Mouse (Mus musculus): ENCODE data around the gene Mecom. TPM values are rescaled to one million over a fixed set of nuclear protein-coding genes. Genes with fewer than 3 reads are reported as not detected.

Mecom gene
- polyA plus RNA-seq, 1 experiment from 2014 or later = 10.2 TPM

- Histone ChIP-seq H3K4me1 (ENCODE audit: control insufficient read depth, insufficient read depth, low read length) (no peaks in the 10 kb centered on the region), H3K9ac (ENCODE audit: low read depth, low read length) (no peak overlapping the region), H3K27ac (ENCODE audit: low read length) (no peak overlapping the region), H3K36me3 (ENCODE audit: control insufficient read depth, insufficient read depth, low read length) (no peaks in the 10 kb centered on the region), H3K4me3 (ENCODE audit: low read length) (no peak overlapping the region), H3K27me3 (replicated peaks; ENCODE audit: control insufficient read depth, insufficient read depth, low read length) (no peaks in the 10 kb centered on the region), H3K4me2 (ENCODE audit: low read depth, low read length) (no peak overlapping the region), H3K9me3 (ENCODE audit: control insufficient read depth, low read length) (no peaks in the 10 kb centered on the region)
- 55% methylated on average over 1 of the region's 1 CpGs for whole genome bisulfite sequencing
- ATAC-seq = no peak
Measured at GRCm38 (mm10) chr3:30093005-30093404, 454.8 kb downstream of the Mecom start.

GRCm38 (mm10) chr3:30092481-30092880 lies 455.3 kb downstream of the Mecom start:
- Histone ChIP-seq H3K27ac (ENCODE audit: low read length) (no peak overlapping the region), H3K4me2 (ENCODE audit: low read depth, low read length) (no peak overlapping the region), H3K9ac (ENCODE audit: low read depth, low read length) (no peak overlapping the region)

GRCm38 (mm10) chr3:30091860-30092259 lies 455.9 kb downstream of the Mecom start:
- Histone ChIP-seq H3K4me2 (ENCODE audit: low read depth, low read length) (no peak overlapping the region), H3K27me3 (replicated peaks; ENCODE audit: control insufficient read depth, insufficient read depth, low read length) (no peaks in the 10 kb centered on the region), H3K4me3 (ENCODE audit: low read length) (no peak overlapping the region), H3K27ac (ENCODE audit: low read length) (no peak overlapping the region), H3K9me3 (ENCODE audit: control insufficient read depth, low read length) (no peaks in the 10 kb centered on the region), H3K4me1 (ENCODE audit: control insufficient read depth, insufficient read depth, low read length) (no peaks in the 10 kb centered on the region), H3K36me3 (ENCODE audit: control insufficient read depth, insufficient read depth, low read length) (no peaks in the 10 kb centered on the region), H3K9ac (ENCODE audit: low read depth, low read length) (no peak overlapping the region)
- no peak for ATAC-seq
- WGBS = 80% methylated on average over 3 of the region's 3 CpGs

More at GRCm38 (mm10) chr3:30092481-30092880, 455.3 kb downstream of the Mecom start:
- H3K27me3 ChIP-seq (replicated peaks; ENCODE audit: control insufficient read depth, insufficient read depth, low read length) = no peaks in the 10 kb centered on the region
- H3K36me3 ChIP-seq (ENCODE audit: control insufficient read depth, insufficient read depth, low read length) = no peaks in the 10 kb centered on the region
- no peaks in the 10 kb centered on the region for H3K9me3 ChIP-seq (ENCODE audit: control insufficient read depth, low read length)
- no peak for ATAC-seq
- WGBS = 57% methylated on average over 7 of the region's 7 CpGs
- H3K4me3 ChIP-seq (ENCODE audit: low read length) = no peak overlapping the region
- H3K4me1 ChIP-seq (ENCODE audit: control insufficient read depth, insufficient read depth, low read length) = no peaks in the 10 kb centered on the region

GRCm38 (mm10) chr3:30091401-30091800 lies 456.4 kb downstream of the Mecom start:
- 83% methylated on average over 1 of the region's 1 CpGs for WGBS
- Histone ChIP-seq H3K4me3 (ENCODE audit: low read length) (no peak overlapping the region), H3K9ac (ENCODE audit: low read depth, low read length) (no peak overlapping the region), H3K4me1 (ENCODE audit: control insufficient read depth, insufficient read depth, low read length) (no peaks in the 10 kb centered on the region), H3K4me2 (ENCODE audit: low read depth, low read length) (no peak overlapping the region), H3K27me3 (replicated peaks; ENCODE audit: control insufficient read depth, insufficient read depth, low read length) (no peaks in the 10 kb centered on the region), H3K36me3 (ENCODE audit: control insufficient read depth, insufficient read depth, low read length) (no peaks in the 10 kb centered on the region), H3K27ac (ENCODE audit: low read length) (no peak overlapping the region), H3K9me3 (ENCODE audit: control insufficient read depth, low read length) (no peaks in the 10 kb centered on the region)
- no peak for ATAC-seq

GRCm38 (mm10) chr3:30086139-30086538 lies 461.7 kb downstream of the Mecom start:
- H3K4me3 ChIP-seq (ENCODE audit: low read length) = no peak overlapping the region
- H3K27me3 ChIP-seq (replicated peaks; ENCODE audit: control insufficient read depth, insufficient read depth, low read length) = no peaks in the 10 kb centered on the region
- no peak overlapping the region for H3K4me2 ChIP-seq (ENCODE audit: low read depth, low read length)
- no peak overlapping the region for H3K27ac ChIP-seq (ENCODE audit: low read length)
- H3K9ac ChIP-seq (ENCODE audit: low read depth, low read length) = no peak overlapping the region
- no peak for ATAC-seq
- WGBS = 78% methylated on average over 6 of the region's 6 CpGs
- H3K4me1 ChIP-seq (ENCODE audit: control insufficient read depth, insufficient read depth, low read length) = no peaks in the 10 kb centered on the region
- no peaks in the 10 kb centered on the region for H3K9me3 ChIP-seq (ENCODE audit: control insufficient read depth, low read length)
- H3K36me3 ChIP-seq (ENCODE audit: control insufficient read depth, insufficient read depth, low read length) = no peaks in the 10 kb centered on the region

GRCm38 (mm10) chr3:30083842-30084241 lies 464.0 kb downstream of the Mecom start:
- 78% methylated on average over 1 of the region's 1 CpGs for WGBS

GRCm38 (mm10) chr3:30083268-30083667 lies 464.5 kb downstream of the Mecom start:
- H3K4me3 ChIP-seq (ENCODE audit: low read length) = no peak overlapping the region
- H3K9me3 ChIP-seq (ENCODE audit: control insufficient read depth, low read length) = no peaks in the 10 kb centered on the region
- H3K36me3 ChIP-seq (ENCODE audit: control insufficient read depth, insufficient read depth, low read length) = no peaks in the 10 kb centered on the region
- H3K27me3 ChIP-seq (replicated peaks; ENCODE audit: control insufficient read depth, insufficient read depth, low read length) = no peaks in the 10 kb centered on the region
- no peak overlapping the region for H3K27ac ChIP-seq (ENCODE audit: low read length)
- 78% methylated on average over 9 of the region's 9 CpGs for WGBS
- no peak overlapping the region for H3K4me2 ChIP-seq (ENCODE audit: low read depth, low read length)
- H3K9ac ChIP-seq (ENCODE audit: low read depth, low read length) = no peak overlapping the region
- ATAC-seq = no peak
- no peaks in the 10 kb centered on the region for H3K4me1 ChIP-seq (ENCODE audit: control insufficient read depth, insufficient read depth, low read length)

More at GRCm38 (mm10) chr3:30083842-30084241, 464.0 kb downstream of the Mecom start:
- ATAC-seq = no peak
- no peaks in the 10 kb centered on the region for H3K9me3 ChIP-seq (ENCODE audit: control insufficient read depth, low read length)
- no peak overlapping the region for H3K9ac ChIP-seq (ENCODE audit: low read depth, low read length)
- no peak overlapping the region for H3K4me3 ChIP-seq (ENCODE audit: low read length)
- no peak overlapping the region for H3K4me2 ChIP-seq (ENCODE audit: low read depth, low read length)
- no peaks in the 10 kb centered on the region for H3K4me1 ChIP-seq (ENCODE audit: control insufficient read depth, insufficient read depth, low read length)
- no peak overlapping the region for H3K27ac ChIP-seq (ENCODE audit: low read length)
- H3K27me3 ChIP-seq (replicated peaks; ENCODE audit: control insufficient read depth, insufficient read depth, low read length) = no peaks in the 10 kb centered on the region
- H3K36me3 ChIP-seq (ENCODE audit: control insufficient read depth, insufficient read depth, low read length) = no peaks in the 10 kb centered on the region

- no peak overlapping the region for H3K4me2 ChIP-seq (ENCODE audit: low read depth, low read length)
- no peak for ATAC-seq
- no peaks in the 10 kb centered on the region for H3K4me1 ChIP-seq (ENCODE audit: control insufficient read depth, insufficient read depth, low read length)
- no peaks in the 10 kb centered on the region for H3K36me3 ChIP-seq (ENCODE audit: control insufficient read depth, insufficient read depth, low read length)
- H3K4me3 ChIP-seq (ENCODE audit: low read length) = no peak overlapping the region
- H3K27me3 ChIP-seq (replicated peaks; ENCODE audit: control insufficient read depth, insufficient read depth, low read length) = no peaks in the 10 kb centered on the region
- H3K27ac ChIP-seq (ENCODE audit: low read length) = no peak overlapping the region
- H3K9me3 ChIP-seq (ENCODE audit: control insufficient read depth, low read length) = no peaks in the 10 kb centered on the region
- WGBS = 79% methylated on average over 7 of the region's 7 CpGs
- H3K9ac ChIP-seq (ENCODE audit: low read depth, low read length) = no peak overlapping the region
Measured at GRCm38 (mm10) chr3:30080827-30081226, 467.0 kb downstream of the Mecom start.

- Histone ChIP-seq H3K9ac (ENCODE audit: low read depth, low read length) (no peak overlapping the region), H3K36me3 (ENCODE audit: control insufficient read depth, insufficient read depth, low read length) (no peaks in the 10 kb centered on the region), H3K9me3 (ENCODE audit: control insufficient read depth, low read length) (no peaks in the 10 kb centered on the region), H3K27me3 (replicated peaks; ENCODE audit: control insufficient read depth, insufficient read depth, low read length) (no peaks in the 10 kb centered on the region), H3K4me2 (ENCODE audit: low read depth, low read length) (no peak overlapping the region), H3K27ac (ENCODE audit: low read length) (no peak overlapping the region), H3K4me3 (ENCODE audit: low read length) (no peak overlapping the region), H3K4me1 (ENCODE audit: control insufficient read depth, insufficient read depth, low read length) (no peaks in the 10 kb centered on the region)
- WGBS = 79% methylated on average over 7 of the region's 7 CpGs
- no peak for ATAC-seq
Measured at GRCm38 (mm10) chr3:30076522-30076921, 471.3 kb downstream of the Mecom start.

GRCm38 (mm10) chr3:30071271-30071670 lies 476.5 kb downstream of the Mecom start:
- Histone ChIP-seq H3K4me3 (ENCODE audit: low read length) (no peak overlapping the region), H3K4me2 (ENCODE audit: low read depth, low read length) (no peak overlapping the region), H3K36me3 (ENCODE audit: control insufficient read depth, insufficient read depth, low read length) (no peaks in the 10 kb centered on the region), H3K4me1 (ENCODE audit: control insufficient read depth, insufficient read depth, low read length) (no peaks in the 10 kb centered on the region), H3K27ac (ENCODE audit: low read length) (no peak overlapping the region), H3K9me3 (ENCODE audit: control insufficient read depth, low read length) (no peaks in the 10 kb centered on the region), H3K27me3 (replicated peaks; ENCODE audit: control insufficient read depth, insufficient read depth, low read length) (no peaks in the 10 kb centered on the region), H3K9ac (ENCODE audit: low read depth, low read length) (no peak overlapping the region)
- no peak for ATAC-seq
